Mouse (Mus musculus) hindbrain, embryonic 11.5 days (tissue): Measurements from ENCODE around the gene Tanc1. TPM values are rescaled to one million over a fixed set of nuclear protein-coding genes. Genes with fewer than 3 reads are reported as not detected.

Experiments
- ATAC-seq: fragments of 200-750 bp; cut with Nextera tagmentation; 2 replicates; pipeline ENCODE4 v1.8.0; 2017; ENCODE audit warnings: mild to moderate bottlenecking, moderate TSS enrichment, moderate library complexity; ENCODE audit not compliant: low FRiP score
- DNase-seq: peaks from one replicate; pipeline ENCODE4 v3.0.0-alpha.2; 2015; ENCODE audit warnings: low spot score
- H3K27ac ChIP-seq: fragments of 300-500 bp; sonication (generic); 2 replicates; pipeline ENCODE4 v1.5.1; 2014; ENCODE audit warnings: mild to moderate bottlenecking, low read depth, low read length
- H3K27me3 ChIP-seq: fragments of 300-500 bp; sonication (generic); 2 replicates; pipeline ENCODE4 v1.6.1; 2014; ENCODE audit warnings: mild to moderate bottlenecking, low read length, moderate library complexity, mixed read lengths; ENCODE audit not compliant: control insufficient read depth, insufficient read depth
- H3K36me3 ChIP-seq: fragments of 300-500 bp; sonication (generic); 2 replicates; pipeline ENCODE4 v1.6.1; 2014; ENCODE audit warnings: mild to moderate bottlenecking, low read length, moderate library complexity, mixed read lengths; ENCODE audit not compliant: control insufficient read depth, insufficient read depth
- H3K4me1 ChIP-seq: fragments of 300-500 bp; sonication (generic); replicated peaks from 2 replicates; pipeline ENCODE4 v1.6.1; 2014; ENCODE audit warnings: low read length, mixed read lengths; ENCODE audit not compliant: control insufficient read depth, insufficient read depth
- H3K4me2 ChIP-seq: fragments of 300-500 bp; sonication (generic); replicated peaks from 2 replicates; pipeline ENCODE4 v1.6.1; 2014; ENCODE audit warnings: mild to moderate bottlenecking, low read depth, low read length
- H3K4me3 ChIP-seq: fragments of 300-500 bp; sonication (generic); 2 replicates; pipeline ENCODE4 v1.5.1; 2014; ENCODE audit warnings: low read depth, low read length
- H3K9ac ChIP-seq: fragments of 300-500 bp; sonication (generic); 2 replicates; pipeline ENCODE4 v1.6.1; 2014; ENCODE audit warnings: low read depth, low read length
- H3K9me3 ChIP-seq: fragments of 300-500 bp; sonication (generic); 2 replicates; pipeline ENCODE4 v1.6.1; 2016; ENCODE audit warnings: low read length; ENCODE audit not compliant: control insufficient read depth
- WGBS: fragments of 180-500 bp; shearing (Covaris S2); extraction: QIAGEN DNeasy Blood & Tissue Kit; methylation state at CpG from one replicate; pipeline ENCODE4 v1.1.7; 2014; 5-methylcytosine and 5-hydroxymethylcytosine counted together
- polyA plus RNA-seq: library from polyadenylated mRNA; unstranded; fragments of >200 nt; fragmentation: Nextera tagmentation; extraction: Ambion mirVana; gene quantifications from 2 replicates; pipeline ENCODE4 v1.2.1, GENCODE M21; 2014

Gene Tanc1
- polyA plus RNA-seq, 1 experiment from 2014 or later: 11.2 TPM

DNA sequence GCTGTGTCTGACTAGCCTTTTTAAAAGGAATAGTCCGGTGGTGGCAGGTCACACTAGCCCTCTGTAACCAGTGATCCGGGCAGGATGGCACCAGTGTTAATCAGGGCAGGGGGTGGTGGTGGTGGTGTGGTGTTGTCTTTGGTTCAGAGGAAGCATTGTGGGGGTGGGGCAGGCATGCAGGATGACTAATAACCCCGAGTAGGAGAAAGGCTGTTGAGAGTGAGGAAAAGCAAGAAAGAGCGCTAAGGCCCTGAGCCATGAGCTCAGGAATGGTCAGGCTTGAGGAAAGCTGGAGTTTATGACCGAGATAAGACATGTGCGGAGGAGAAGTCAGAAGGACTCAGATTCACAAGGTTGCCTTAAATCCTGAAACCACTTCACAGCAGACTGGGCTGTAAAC is 64.6 kb downstream of the Tanc1 start:
- DNase-seq: no peak
- Histone ChIP-seq H3K27me3 (no peaks in the 10 kb centered on the region), H3K4me1 (no peaks in the 10 kb centered on the region), H3K9me3 (no peaks in the 10 kb centered on the region), H3K4me3 (no peak overlapping the region), H3K9ac (no peak overlapping the region), H3K27ac (no peak overlapping the region), H3K4me2 (no peak overlapping the region), H3K36me3 (no peaks in the 10 kb centered on the region)
- 61% methylated on average over 6 of the region's 6 CpGs for WGBS
- no peak for ATAC-seq

DNA sequence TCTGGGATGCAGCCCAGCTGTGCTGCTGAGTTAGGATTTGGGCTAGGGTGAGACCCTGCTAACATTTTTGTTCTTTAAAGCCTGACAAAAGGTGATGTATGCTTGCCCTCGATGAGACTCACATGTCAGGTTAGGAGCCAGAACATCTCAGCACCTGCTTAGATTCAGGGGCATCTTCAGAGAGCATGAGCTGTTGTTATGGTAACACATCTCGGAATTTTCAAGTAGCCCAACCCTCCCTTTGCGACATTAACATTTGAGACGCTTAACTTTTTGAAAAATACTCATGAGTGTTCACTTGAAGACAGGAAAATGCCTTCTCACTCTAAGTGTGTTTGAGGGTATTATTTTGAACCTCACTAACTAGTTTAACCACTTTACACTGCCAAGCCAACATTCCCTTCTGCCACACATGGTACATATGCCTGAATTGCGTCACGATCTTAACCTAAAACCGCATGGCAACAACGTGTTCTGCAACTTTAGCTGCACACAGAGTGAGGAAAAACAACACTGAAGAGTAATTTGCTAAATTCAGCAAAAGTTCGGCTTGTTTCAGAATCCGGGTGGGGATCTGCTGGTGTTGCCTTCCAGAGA is 67.7 kb downstream of the Tanc1 start:
- H3K4me1 ChIP-seq: no peaks in the 10 kb centered on the region
- H3K9ac ChIP-seq: no peak overlapping the region
- WGBS: 89% methylated on average over 10 of the region's 10 CpGs
- H3K4me2 ChIP-seq: no peak overlapping the region
- no peak for DNase-seq
- H3K27me3 ChIP-seq: no peaks in the 10 kb centered on the region
- no peaks in the 10 kb centered on the region for H3K9me3 ChIP-seq
- no peak for ATAC-seq
- H3K4me3 ChIP-seq: no peak overlapping the region
- no peaks in the 10 kb centered on the region for H3K36me3 ChIP-seq
- no peak overlapping the region for H3K27ac ChIP-seq

DNA sequence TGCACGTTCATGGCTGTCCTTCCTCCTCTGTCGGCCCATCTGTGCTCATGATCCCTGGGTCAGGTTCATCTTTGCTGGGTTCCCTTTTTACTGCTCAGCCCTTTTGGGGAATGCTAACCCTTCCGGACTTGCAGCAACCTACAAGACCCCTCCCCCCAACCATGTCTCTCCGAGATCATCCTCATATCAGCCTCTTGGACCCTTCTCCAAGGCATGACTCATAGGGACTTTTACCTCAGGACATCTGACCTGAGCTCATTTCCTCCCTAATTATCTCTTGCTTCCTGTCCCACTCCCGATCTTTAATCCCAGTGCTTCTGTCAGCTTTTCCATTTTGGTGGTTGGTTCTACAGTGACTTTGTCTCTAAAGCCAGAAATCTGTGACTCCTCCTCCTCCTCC is 68.9 kb downstream of the Tanc1 start:
- Histone ChIP-seq H3K9me3 (no peaks in the 10 kb centered on the region), H3K27me3 (no peaks in the 10 kb centered on the region), H3K9ac (no peak overlapping the region), H3K4me3 (no peak overlapping the region), H3K4me1 (no peaks in the 10 kb centered on the region), H3K27ac (no peak overlapping the region), H3K36me3 (no peaks in the 10 kb centered on the region), H3K4me2 (no peak overlapping the region)
- DNase-seq (no peak), ATAC-seq (no peak)
- 82% methylated on average over 5 of the region's 5 CpGs for WGBS

DNA sequence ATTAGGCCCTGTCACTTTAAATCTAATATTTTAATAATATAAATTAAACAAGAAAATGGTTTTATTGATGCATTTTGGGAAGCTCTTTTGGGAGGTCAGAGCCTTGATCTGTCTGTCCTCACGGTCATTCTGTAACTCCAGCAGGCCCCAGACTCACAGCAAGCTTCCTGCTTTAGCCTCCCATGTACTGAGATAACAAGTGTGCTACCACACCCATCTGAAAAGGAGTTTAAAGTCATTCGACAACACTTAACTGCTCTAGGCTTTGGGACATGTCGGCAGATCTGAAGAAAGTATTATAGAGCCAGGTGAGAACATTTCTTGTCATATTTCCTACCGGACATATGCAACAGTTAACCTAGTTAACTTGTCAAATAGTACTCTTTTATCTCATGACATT is 69.3 kb downstream of the Tanc1 start:
- Histone ChIP-seq H3K4me1 (no peaks in the 10 kb centered on the region), H3K9me3 (no peaks in the 10 kb centered on the region), H3K27me3 (no peaks in the 10 kb centered on the region), H3K4me2 (no peak overlapping the region), H3K9ac (no peak overlapping the region), H3K36me3 (no peaks in the 10 kb centered on the region), H3K27ac (no peak overlapping the region), H3K4me3 (no peak overlapping the region)
- no peak for ATAC-seq
- DNase-seq: no peak
- WGBS: 94% methylated on average over 4 of the region's 4 CpGs

DNA sequence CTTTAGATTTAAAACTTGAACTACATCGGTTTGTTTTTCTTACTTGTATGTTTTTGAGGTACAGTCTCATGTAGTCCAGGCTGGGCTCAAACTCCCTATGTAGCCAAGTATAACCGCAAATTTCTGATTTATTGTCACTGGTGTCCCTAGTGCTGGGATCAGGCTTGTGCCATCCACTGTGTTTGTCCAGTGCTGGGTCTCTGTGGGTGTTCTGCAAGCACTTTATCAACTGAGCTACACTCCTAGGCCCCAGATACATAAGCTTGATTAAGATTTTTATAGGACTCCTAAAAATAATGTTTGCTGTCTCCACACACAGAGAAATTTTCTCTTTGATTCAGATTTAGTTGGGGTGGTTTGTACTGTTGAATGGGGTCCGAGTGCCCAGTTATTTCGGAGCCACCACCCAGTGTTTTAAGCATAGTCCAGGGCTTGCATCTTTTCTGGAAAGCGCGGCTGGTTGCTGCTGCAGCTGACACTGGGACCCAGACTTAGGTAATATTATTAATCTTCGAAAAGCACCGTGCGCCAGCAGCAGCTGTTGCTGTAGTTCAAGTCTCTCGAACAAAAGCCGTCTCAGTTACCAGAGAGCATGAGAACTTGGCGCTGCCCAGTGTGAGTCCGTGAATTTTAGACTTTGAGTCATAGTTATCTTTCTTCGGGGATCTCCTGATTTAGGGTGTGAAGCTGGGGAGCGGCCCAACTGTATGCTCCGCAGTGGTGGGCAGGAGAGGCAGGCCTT is 73.2 kb downstream of the Tanc1 start:
- Histone ChIP-seq H3K36me3 (no peaks in the 10 kb centered on the region), H3K4me2 (no peak overlapping the region), H3K4me1 (no peaks in the 10 kb centered on the region), H3K9me3 (no peaks in the 10 kb centered on the region), H3K27ac (no peak overlapping the region), H3K4me3 (no peak overlapping the region), H3K27me3 (no peaks in the 10 kb centered on the region), H3K9ac (no peak overlapping the region)
- peak; percentile 7; the same call in 1 of the 2 replicates for ATAC-seq
- no peak for DNase-seq
- 83% methylated on average over 16 of the region's 16 CpGs for WGBS

DNA sequence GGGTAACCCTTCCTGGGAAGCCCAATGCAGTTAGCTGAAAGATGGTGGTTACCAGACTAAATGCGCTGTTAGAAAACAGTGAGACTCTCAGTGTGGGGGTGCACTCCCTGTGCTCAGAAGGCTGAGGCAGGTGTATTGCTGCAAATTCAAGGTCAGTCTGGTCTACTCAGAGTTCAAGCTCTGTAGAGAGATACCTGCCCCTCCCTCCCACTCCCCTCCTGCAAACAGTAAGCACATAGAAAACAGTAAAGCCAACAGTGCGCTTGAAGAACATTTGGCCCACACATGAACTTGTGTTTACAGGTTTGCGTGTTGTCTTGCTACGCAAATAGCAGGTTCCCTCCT is 73.7 kb downstream of the Tanc1 start:
- no peak overlapping the region for H3K27ac ChIP-seq
- H3K4me1 ChIP-seq: no peaks in the 10 kb centered on the region
- no peak for ATAC-seq
- H3K9me3 ChIP-seq: no peaks in the 10 kb centered on the region
- no peak overlapping the region for H3K4me3 ChIP-seq
- H3K9ac ChIP-seq: no peak overlapping the region
- no peaks in the 10 kb centered on the region for H3K27me3 ChIP-seq
- no peaks in the 10 kb centered on the region for H3K36me3 ChIP-seq
- 96% methylated on average over 4 of the region's 4 CpGs for WGBS
- H3K4me2 ChIP-seq: no peak overlapping the region
- no peak for DNase-seq

DNA sequence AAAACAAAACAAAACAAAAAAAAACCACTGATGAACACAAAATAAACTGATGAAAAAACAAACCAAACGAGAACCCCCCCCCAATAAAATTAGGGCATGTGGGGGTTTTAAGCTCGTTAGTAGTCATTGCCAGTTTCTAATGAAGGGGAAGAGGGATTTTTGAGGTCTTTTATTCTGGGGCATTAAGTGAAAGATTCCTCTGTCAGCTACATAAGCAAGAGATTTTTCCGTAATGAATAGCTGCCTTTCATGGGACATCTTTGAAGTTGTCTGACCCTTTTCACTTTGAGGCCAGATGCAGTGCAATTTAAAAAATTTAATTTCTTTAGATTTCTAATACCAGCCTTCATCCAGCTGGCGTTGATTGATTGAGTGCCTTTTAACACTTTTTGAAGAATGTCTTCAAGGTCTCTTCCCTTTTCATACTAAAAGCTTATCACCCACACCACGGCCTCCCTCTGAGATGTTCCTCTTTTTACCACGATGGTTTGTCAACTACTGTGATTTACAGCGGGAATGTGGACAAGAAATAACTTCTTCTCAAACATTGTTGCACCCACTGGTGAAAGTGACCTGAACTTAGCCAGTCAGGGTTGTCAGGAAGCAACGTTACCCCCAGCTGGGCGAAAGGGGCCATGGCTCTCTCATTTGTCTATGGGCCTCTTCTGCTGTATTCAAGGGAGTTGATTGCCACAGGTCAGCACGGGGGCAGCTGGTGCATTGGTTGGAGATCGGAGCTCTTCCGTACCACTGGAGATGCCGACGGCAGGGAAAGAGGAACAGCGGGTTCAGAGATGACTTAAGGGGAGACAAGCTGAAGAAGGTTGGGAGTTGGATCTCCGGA is 76.6 kb downstream of the Tanc1 start:
- WGBS: 33% methylated on average over 16 of the region's 16 CpGs
- Histone ChIP-seq H3K27ac (no peak overlapping the region), H3K4me1 (no peaks in the 10 kb centered on the region), H3K9me3 (no peaks in the 10 kb centered on the region), H3K4me2 (no peak overlapping the region), H3K27me3 (no peaks in the 10 kb centered on the region), H3K9ac (no peak overlapping the region), H3K4me3 (no peak overlapping the region), H3K36me3 (no peaks in the 10 kb centered on the region)
- no peak for ATAC-seq
- no peak for DNase-seq

DNA sequence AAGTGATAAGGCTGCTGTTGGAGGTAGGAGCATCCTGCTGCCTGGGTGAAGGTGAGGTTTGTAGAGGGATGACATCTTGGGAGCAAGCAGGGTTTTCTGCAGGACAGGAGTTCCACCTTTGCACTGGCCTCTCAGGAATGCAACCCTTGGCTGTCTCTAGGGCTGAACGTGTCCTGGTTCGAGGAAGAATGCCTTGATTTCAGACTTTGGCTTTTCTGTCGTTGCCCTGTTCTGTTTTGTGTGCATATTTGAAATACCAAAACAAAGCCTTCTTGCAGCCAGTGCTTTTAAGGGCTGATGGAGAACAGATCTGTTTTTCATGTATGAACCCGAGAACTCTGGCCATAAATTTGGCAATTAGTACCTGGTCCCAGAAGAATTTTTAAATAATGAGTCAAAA is 79.3 kb downstream of the Tanc1 start:
- Histone ChIP-seq H3K9ac (no peak overlapping the region), H3K27ac (no peak overlapping the region), H3K4me3 (no peak overlapping the region), H3K9me3 (no peaks in the 10 kb centered on the region), H3K27me3 (no peaks in the 10 kb centered on the region), H3K4me1 (no peaks in the 10 kb centered on the region), H3K4me2 (no peak overlapping the region), H3K36me3 (no peaks in the 10 kb centered on the region)
- DNase-seq (no peak), ATAC-seq (no peak)
- 58% methylated on average over 4 of the region's 4 CpGs for WGBS
